Mouse (Mus musculus) midbrain, embryonic 13.5 days (tissue): ENCODE data around the gene Rxfp4. TPM values are rescaled to one million over a fixed set of nuclear protein-coding genes. Genes with fewer than 3 reads are reported as not detected.
A peak's percentile ranks its signal among the peaks of the same experiment; 100 is the strongest.

ENCODE experiments used
- ATAC-seq: fragments of 200-750 bp; cut with Nextera tagmentation; 2 replicates; pipeline ENCODE4 v1.8.0; 2017; ENCODE audit warnings: mild to moderate bottlenecking, moderate TSS enrichment, moderate library complexity
- H3K27ac ChIP-seq: fragments of 300-500 bp; sonication (generic); 2 replicates; pipeline ENCODE4 v1.5.1; 2015; ENCODE audit warnings: inconsistent platforms, mild to moderate bottlenecking, moderate library complexity
- H3K27me3 ChIP-seq: fragments of 300-500 bp; sonication (generic); 2 replicates; pipeline ENCODE4 v1.6.1; 2015; ENCODE audit warnings: mild to moderate bottlenecking, inconsistent platforms
- H3K36me3 ChIP-seq: fragments of 300-500 bp; sonication (generic); 2 replicates; pipeline ENCODE4 v1.6.1; 2015; ENCODE audit warnings: mild to moderate bottlenecking, inconsistent platforms
- H3K4me1 ChIP-seq: fragments of 300-500 bp; sonication (generic); replicated peaks from 2 replicates; pipeline ENCODE4 v1.6.1; 2015; ENCODE audit warnings: inconsistent platforms
- H3K4me2 ChIP-seq: fragments of 300-500 bp; sonication (generic); replicated peaks from 2 replicates; pipeline ENCODE4 v1.6.1; 2015; ENCODE audit warnings: moderate library complexity, mild to moderate bottlenecking, inconsistent platforms
- H3K4me3 ChIP-seq: fragments of 300-500 bp; sonication (generic); replicated peaks from 2 replicates; pipeline ENCODE4 v1.5.1; 2015; ENCODE audit warnings: mild to moderate bottlenecking, inconsistent platforms
- H3K9ac ChIP-seq: fragments of 300-500 bp; sonication (generic); replicated peaks from 2 replicates; pipeline ENCODE4 v1.6.1; 2015; ENCODE audit warnings: mild to moderate bottlenecking, inconsistent platforms
- H3K9me3 ChIP-seq: fragments of 300-500 bp; sonication (generic); 2 replicates; pipeline ENCODE4 v1.6.1; 2016; ENCODE audit warnings: mild to moderate bottlenecking, inconsistent platforms
- WGBS: fragments of 180-500 bp; shearing (Covaris S2); methylation state at CpG from one replicate; pipeline ENCODE4 v1.1.7; 2015; 5-methylcytosine and 5-hydroxymethylcytosine counted together
- polyA plus RNA-seq: library from polyadenylated mRNA; unstranded; fragments of >200 nt; fragmentation: Nextera tagmentation; extraction: Ambion mirVana; gene quantifications from 2 replicates; pipeline ENCODE4 v1.2.1, GENCODE M21; 2015

Rxfp4 gene
- polyA plus RNA-seq, 1 experiment from 2014 or later, result not detected

- no peak overlapping the region for H3K4me2 ChIP-seq
- no peaks in the 10 kb centered on the region for H3K9me3 ChIP-seq
- no peak overlapping the region for H3K27ac ChIP-seq
- no peak for ATAC-seq
- no peak overlapping the region for H3K4me3 ChIP-seq
- no peak overlapping the region for H3K9ac ChIP-seq
- H3K27me3 ChIP-seq, result no peaks in the 10 kb centered on the region
- peaks cover 8% of the 10 kb centered on the region for H3K36me3 ChIP-seq
- WGBS, result 93% methylated on average over 2 of the region's 2 CpGs
- peaks cover 25% of the 10 kb centered on the region for H3K4me1 ChIP-seq
Measured at GRCm38 (mm10) chr3:88683814-88684213, 30.9 kb upstream of the Rxfp4 start.

DNA sequence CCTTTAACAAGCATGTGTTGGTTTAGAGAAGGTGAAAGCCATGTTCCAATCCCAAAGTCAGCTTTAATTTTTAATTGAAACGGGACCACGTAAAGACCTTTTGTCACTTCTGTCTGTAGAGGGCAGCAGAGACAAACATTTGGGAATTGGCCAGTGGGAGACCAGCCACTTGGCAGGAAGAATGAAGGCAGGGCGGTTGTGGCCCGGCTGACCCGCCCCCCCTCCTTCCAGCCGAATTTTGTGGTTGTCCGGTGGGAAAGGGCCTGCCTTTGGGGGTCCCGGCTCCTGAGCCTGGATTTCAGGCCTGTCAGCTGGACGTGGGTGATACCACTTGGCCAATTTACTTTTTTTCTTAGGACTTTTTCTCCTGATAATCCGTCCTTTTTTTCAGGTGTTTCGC, 24.5 kb upstream of the Rxfp4 start:
- Histone ChIP-seq H3K9me3 (no peaks in the 10 kb centered on the region), H3K4me1 (peaks cover 3% of the 10 kb centered on the region; the same call in 1 of the 2 replicates), H3K4me2 (peak overlapping the region; percentile 60), H3K4me3 (peak overlapping the region; percentile 31), H3K27ac (no peak overlapping the region), H3K36me3 (no peaks in the 10 kb centered on the region), H3K27me3 (no peaks in the 10 kb centered on the region), H3K9ac (no peak overlapping the region)
- peak; percentile 67; the same call in 1 of the 2 replicates for ATAC-seq
- 8% methylated on average over 11 of the region's 11 CpGs for WGBS

DNA sequence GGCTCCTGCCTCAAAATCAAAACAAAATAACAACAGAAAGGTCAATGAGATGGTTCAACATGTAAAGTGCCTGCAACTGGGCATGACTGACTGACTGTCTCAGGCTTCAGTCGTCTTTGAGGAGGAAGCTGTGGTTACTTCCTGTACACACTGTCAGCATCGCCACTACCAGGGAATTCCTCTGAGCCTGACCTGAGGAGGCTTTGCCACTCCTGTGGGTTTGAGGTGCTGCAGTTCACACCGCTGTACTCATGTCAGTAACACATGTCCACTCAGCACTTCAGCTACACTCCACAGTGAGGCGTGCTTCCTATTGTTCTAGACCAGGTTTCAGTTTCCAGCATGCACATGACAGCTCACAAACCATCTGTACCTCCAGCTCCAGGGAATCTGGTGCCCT, 11.2 kb upstream of the Rxfp4 start:
- Histone ChIP-seq H3K4me1 (no peaks in the 10 kb centered on the region), H3K27me3 (no peaks in the 10 kb centered on the region), H3K9ac (no peak overlapping the region), H3K27ac (no peak overlapping the region), H3K36me3 (no peaks in the 10 kb centered on the region), H3K4me3 (no peak overlapping the region), H3K9me3 (no peaks in the 10 kb centered on the region), H3K4me2 (no peak overlapping the region)
- ATAC-seq, result no peak
- 85% methylated on average over 4 of the region's 4 CpGs for WGBS

DNA sequence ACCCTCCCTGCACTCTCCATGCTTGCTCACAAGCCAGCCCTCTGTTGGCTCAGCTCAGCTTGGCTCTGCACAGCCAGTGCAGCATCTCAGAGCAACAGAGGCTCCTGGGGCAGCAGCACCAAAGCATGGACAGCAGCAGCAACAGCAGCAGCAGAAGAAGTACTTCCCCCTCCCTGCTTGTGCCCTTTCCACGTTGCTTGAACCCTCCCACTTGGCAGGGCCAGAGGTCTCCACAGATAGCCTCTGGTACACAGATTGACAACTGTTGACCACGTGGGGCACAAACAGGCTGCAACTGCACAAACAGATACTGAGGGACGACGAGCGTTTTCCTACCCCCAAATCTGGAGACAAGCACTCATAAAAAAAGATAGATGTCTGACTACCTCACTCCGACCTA, 6.9 kb upstream of the Rxfp4 start:
- H3K4me2 ChIP-seq, result no peak overlapping the region
- no peaks in the 10 kb centered on the region for H3K4me1 ChIP-seq
- ATAC-seq, result no peak
- no peaks in the 10 kb centered on the region for H3K27me3 ChIP-seq
- no peaks in the 10 kb centered on the region for H3K9me3 ChIP-seq
- no peak overlapping the region; the same call in 1 of the 2 replicates for H3K9ac ChIP-seq
- H3K4me3 ChIP-seq, result no peak overlapping the region
- WGBS, result 55% methylated on average over 6 of the region's 6 CpGs
- no peak overlapping the region for H3K27ac ChIP-seq
- H3K36me3 ChIP-seq, result no peaks in the 10 kb centered on the region

GRCm38 (mm10) chr3:88658441-88659127, 5.6 kb upstream of the Rxfp4 start:
- no peak overlapping the region for H3K9ac ChIP-seq
- H3K4me3 ChIP-seq, result no peak overlapping the region
- no peaks in the 10 kb centered on the region for H3K9me3 ChIP-seq
- no peaks in the 10 kb centered on the region for H3K36me3 ChIP-seq
- H3K4me1 ChIP-seq, result no peaks in the 10 kb centered on the region
- 76% methylated on average over 5 of the region's 5 CpGs for WGBS
- no peak overlapping the region for H3K27ac ChIP-seq
- no peaks in the 10 kb centered on the region for H3K27me3 ChIP-seq
- no peak for ATAC-seq
- no peak overlapping the region for H3K4me2 ChIP-seq

- WGBS, result 76% methylated on average over 8 of the region's 8 CpGs
- H3K36me3 ChIP-seq, result no peaks in the 10 kb centered on the region
- no peak overlapping the region for H3K27ac ChIP-seq
Measured at GRCm38 (mm10) chr3:88655619-88656018, 2.7 kb upstream of the Rxfp4 start.

DNA sequence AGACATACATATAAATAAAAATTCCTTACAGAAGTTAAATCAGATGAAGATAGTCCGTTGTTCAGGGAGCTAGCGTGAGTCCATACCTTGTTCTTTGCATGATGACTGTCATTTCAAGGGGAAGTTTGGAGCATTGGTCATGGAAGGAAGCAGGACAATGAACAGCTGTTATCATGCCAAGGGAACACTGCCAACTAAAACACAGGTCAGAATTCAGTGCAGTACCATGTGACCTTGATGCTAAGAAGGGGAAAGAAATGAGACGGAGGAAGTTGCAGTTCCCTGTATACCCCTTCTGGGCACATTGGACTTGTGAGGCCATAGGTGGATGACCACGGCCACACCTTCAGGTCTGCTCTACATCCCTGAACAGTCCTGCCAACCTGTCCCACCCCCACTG, 1.7 kb upstream of the Rxfp4 start:
- Histone ChIP-seq H3K9ac (no peak overlapping the region), H3K4me1 (no peaks in the 10 kb centered on the region), H3K4me3 (no peak overlapping the region), H3K4me2 (no peak overlapping the region), H3K9me3 (no peaks in the 10 kb centered on the region), H3K27ac (no peak overlapping the region), H3K27me3 (no peaks in the 10 kb centered on the region), H3K36me3 (no peaks in the 10 kb centered on the region)
- whole genome bisulfite sequencing, result 86% methylated on average over 4 of the region's 4 CpGs
- no peak for ATAC-seq

More at GRCm38 (mm10) chr3:88655619-88656018, 2.7 kb upstream of the Rxfp4 start:
- Histone ChIP-seq H3K4me3 (no peak overlapping the region), H3K4me2 (no peak overlapping the region), H3K4me1 (no peaks in the 10 kb centered on the region), H3K9ac (no peak overlapping the region), H3K27me3 (no peaks in the 10 kb centered on the region), H3K9me3 (no peaks in the 10 kb centered on the region)
- no peak for ATAC-seq

GRCm38 (mm10) chr3:88653516-88654370, 801 bp upstream of the Rxfp4 start:
- Histone ChIP-seq H3K27me3 (no peaks in the 10 kb centered on the region), H3K27ac (no peak overlapping the region), H3K4me1 (no peaks in the 10 kb centered on the region), H3K9ac (no peak overlapping the region), H3K4me2 (no peak overlapping the region), H3K36me3 (peaks cover 5% of the 10 kb centered on the region), H3K4me3 (no peak overlapping the region), H3K9me3 (no peaks in the 10 kb centered on the region)
- WGBS, result 82% methylated on average over 6 of the region's 6 CpGs
- ATAC-seq, result no peak

GRCm38 (mm10) chr3:88651669-88652618, 998 bp downstream of the Rxfp4 start:
- 85% methylated on average over 18 of the region's 18 CpGs for WGBS
- Histone ChIP-seq H3K9ac (no peak overlapping the region), H3K4me3 (no peak overlapping the region), H3K4me1 (no peaks in the 10 kb centered on the region), H3K9me3 (no peaks in the 10 kb centered on the region), H3K4me2 (no peak overlapping the region), H3K27ac (no peak overlapping the region), H3K36me3 (peaks cover 23% of the 10 kb centered on the region), H3K27me3 (no peaks in the 10 kb centered on the region)
- peak; percentile 3; the same call in 1 of the 2 replicates for ATAC-seq

- Histone ChIP-seq H3K4me2 (no peak overlapping the region), H3K27me3 (no peaks in the 10 kb centered on the region), H3K4me3 (no peak overlapping the region), H3K4me1 (no peaks in the 10 kb centered on the region), H3K9ac (no peak overlapping the region), H3K9me3 (no peaks in the 10 kb centered on the region), H3K36me3 (peaks cover 33% of the 10 kb centered on the region), H3K27ac (no peak overlapping the region)
- WGBS, result 83% methylated on average over 13 of the region's 13 CpGs
- ATAC-seq, result no peak
Measured at GRCm38 (mm10) chr3:88650713-88651504, 2.0 kb downstream of the Rxfp4 start.

DNA sequence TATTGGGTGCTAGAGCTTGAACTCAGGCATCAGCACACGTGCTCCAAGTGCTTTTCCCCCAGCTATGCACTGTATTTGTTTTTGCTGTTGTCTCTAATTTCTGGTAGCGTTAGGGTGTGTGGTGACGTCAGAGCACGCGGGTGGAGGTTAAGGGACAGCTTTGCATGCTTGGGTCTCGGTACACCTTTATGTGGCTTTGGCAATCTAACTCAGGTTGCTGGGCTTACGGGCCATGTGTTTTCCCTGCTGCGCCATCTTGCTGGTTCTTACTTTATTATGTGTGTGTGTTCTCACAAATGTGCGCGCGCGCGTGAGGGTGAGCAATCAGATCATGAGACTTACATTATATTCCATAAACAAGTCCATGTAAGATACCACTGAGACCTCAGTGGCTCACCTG, 3.0 kb downstream of the Rxfp4 start:
- Histone ChIP-seq H3K4me3 (no peak overlapping the region), H3K27ac (no peak overlapping the region), H3K4me2 (no peak overlapping the region), H3K9ac (no peak overlapping the region), H3K36me3 (peaks cover 42% of the 10 kb centered on the region), H3K27me3 (no peaks in the 10 kb centered on the region), H3K4me1 (no peaks in the 10 kb centered on the region), H3K9me3 (no peaks in the 10 kb centered on the region)
- 96% methylated on average over 13 of the region's 13 CpGs for WGBS
- no peak for ATAC-seq
